Mouse (Mus musculus) cerebellum, postnatal 25 days (tissue): ENCODE results near the gene Rgl2.
"Not testable (repeated sequence)": the region's sequence is repeated elsewhere in the genome, so short reads cannot be mapped to it uniquely, and the experiment has no call there.

Experiments used
- DNase-seq, 2 experiments: peaks; one replicate each; pipeline ENCODE4 v3.0.0; 2021; ENCODE audit warnings: mixed read lengths in 2 of 2

Rgl2 gene

GRCm38 (mm10) chr17:33929371-33930279, at the start of gene Rgl2:
TSS of gene Rgl2 (plus strand) at chr17:33929543.
- peak; percentile 98 for DNase-seq

GRCm38 (mm10) chr17:33884320-33884719, 45.0 kb upstream of the Rgl2 start:
- not testable (repeated sequence) for DNase-seq

GRCm38 (mm10) chr17:33887802-33888201, 41.5 kb upstream of the Rgl2 start:
- DNase-seq: not testable (repeated sequence)

- DNase-seq: not testable (repeated sequence)
Observed at GRCm38 (mm10) chr17:33888230-33888629, 41.1 kb upstream of the Rgl2 start.

- DNase-seq: not testable (repeated sequence)
Observed at GRCm38 (mm10) chr17:33889941-33890532, 39.3 kb upstream of the Rgl2 start.

GRCm38 (mm10) chr17:33890533-33891059, 38.7 kb upstream of the Rgl2 start, which contains the start of gene Kifc1:
TSS of gene Kifc1 (minus strand) at chr17:33890661.
- DNase-seq: peak; percentile 100

GRCm38 (mm10) chr17:33891357-33891756, 38.0 kb upstream of the Rgl2 start:
- no peak for DNase-seq

- not testable (repeated sequence) for DNase-seq
Observed at GRCm38 (mm10) chr17:33891892-33892291, 37.5 kb upstream of the Rgl2 start.

DNA sequence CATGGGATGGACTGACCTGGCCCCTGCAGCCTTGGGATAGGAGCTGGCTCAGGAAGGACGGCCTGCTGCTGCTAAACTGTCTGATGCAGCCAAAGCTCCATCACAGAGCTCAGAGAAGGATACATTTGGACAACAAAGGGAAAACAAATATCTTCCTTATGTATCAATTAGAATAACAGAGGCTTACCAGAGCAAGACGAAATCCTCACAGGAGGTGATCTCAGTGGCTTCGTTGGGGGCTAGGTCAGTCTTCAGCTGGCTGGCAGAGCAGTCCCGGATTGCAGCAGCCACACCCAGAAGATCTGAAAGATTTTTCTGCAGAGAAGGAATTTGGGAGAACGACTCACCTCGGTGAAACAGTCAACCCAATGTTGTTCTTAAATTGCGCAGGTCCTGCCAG, 36.9 kb upstream of the Rgl2 start:
- DNase-seq: no peak

DNA sequence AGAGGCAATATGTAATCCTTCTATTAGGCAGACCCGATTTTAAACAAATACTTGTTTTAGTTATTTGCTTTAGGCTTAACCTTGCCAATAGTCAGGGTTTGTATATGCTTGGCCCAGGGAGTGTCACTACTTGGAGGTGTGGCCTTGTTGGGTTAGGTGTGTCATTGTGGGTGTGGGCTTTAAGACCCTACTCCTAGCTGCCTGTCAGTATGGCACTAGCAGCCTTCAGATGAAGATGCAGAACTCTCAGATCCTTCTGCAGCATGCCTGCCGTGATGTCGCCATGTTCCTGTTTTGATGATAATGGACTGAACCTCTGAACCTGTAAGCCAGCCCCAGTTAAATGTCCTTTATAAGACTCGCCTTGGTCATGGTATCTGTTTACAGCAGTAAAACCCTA, 36.3 kb upstream of the Rgl2 start:
- not testable (repeated sequence) for DNase-seq

GRCm38 (mm10) chr17:33897114-33897794, 32.1 kb upstream of the Rgl2 start:
- DNase-seq: peak in 1 of 2 experiments; percentile 62

- DNase-seq: not testable (repeated sequence)
Observed at GRCm38 (mm10) chr17:33898193-33898592, 31.1 kb upstream of the Rgl2 start.

GRCm38 (mm10) chr17:33899642-33900041, 29.7 kb upstream of the Rgl2 start:
- no peak for DNase-seq

DNA sequence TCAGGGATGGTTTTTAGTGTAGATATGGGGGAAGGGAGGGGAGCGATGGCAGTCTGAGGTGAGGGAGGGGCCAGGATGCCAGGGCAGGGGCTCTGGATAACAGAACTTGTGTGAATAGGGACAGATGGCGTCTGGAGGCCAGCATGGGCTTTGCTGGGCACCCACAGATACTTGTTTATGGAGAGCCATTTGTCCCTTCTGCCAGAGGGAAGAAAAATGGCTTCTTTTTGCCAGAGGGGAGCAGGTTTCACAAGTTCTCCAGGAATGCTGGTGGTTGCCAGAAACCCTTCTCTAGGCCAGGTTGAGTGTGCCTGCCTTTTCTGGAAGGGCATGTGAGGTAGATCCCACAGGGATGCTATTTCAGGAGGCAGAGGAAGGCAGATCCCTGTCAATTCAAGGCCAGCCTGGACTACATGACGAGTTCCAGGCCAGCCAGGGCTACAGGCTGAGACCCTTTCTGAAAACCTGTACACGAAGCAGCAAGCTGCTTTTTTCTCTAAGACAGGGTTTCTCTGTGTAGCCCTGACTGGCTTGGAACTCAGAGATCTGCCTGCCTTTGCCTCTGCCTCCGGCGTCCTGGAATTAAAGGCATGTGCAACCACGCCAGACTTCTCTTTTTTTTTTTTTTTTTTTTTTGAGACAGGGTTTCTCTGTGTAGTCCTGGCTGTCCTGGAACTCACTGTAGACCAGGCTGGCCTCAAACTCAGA, 28.9 kb upstream of the Rgl2 start:
- no peak for DNase-seq

DNA sequence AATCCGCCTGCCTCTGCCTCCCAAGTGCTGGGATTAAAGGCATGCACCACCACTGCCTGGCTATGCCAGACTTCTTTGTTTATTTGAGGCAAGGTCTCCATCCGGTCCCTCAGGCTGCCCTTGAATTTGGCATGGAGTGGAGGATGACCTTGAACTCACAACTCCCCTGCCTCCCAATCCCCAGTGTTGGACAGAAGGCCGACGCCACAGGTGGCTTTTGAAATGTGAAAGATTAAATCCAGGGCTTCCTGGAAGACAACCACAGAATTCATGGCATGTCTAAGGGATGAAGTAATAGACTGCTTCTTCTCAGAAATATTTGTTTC, 28.4 kb upstream of the Rgl2 start:
- DNase-seq: no peak

DNA sequence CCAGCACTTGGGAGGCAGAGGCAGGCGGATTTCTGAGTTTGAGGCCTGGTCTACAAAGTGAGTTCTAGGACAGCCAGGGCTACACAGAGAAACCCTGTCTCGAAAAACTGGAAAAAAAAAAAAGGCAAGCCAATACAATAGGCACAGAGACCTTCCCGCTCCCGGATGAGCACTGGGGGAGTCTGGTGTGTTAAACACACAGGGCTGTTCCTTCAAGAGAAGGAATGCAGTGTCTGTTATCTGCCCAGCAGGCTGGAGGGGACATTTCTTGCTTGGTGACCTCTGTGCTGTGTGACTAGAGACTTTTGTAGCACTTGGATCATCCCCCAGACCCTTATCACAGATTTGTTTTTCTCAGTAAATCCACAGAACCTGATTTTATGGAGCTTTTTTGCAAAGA, 27.7 kb upstream of the Rgl2 start:
- DNase-seq: no peak

DNA sequence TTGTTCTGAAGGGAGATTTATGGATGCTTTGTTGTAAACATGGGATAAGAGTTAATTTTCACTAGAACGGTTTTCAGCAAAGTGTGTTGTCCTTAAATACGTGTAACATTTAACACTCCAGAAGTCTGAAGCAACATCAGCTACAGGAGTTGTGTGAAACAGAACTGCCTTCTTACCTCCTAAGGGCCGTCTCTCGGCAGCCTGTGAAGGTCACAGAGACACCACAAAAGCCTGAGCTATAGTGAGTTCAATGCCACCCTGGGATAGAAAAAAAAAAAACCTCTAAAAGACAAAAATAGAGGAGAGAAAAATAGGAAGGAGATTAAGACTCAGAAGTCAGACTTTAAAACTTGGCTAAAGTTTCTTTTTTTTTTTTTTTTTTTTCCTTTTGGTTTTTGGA, 27.3 kb upstream of the Rgl2 start:
- DNase-seq: no peak

DNA sequence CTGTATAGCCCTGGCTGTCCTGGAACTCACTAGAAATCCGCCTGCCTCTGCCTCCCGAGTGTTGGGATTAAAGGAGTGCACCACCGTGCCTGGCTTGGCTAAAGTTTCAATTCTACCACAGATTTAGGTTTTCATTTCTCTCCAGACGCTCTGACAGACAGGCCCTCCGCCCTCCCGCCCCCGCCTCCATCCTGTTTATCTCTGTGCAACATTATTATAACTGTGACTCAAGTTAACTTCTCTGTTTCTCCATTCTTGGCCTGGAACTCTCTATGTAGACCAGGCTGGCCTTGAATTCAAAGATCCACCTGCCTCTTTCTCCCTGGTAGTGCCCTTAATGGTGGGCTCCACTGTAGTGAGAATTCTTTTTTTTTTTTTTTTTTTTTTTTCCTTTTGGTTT, 26.9 kb upstream of the Rgl2 start:
- DNase-seq: no peak

- not testable (repeated sequence) for DNase-seq
Observed at GRCm38 (mm10) chr17:33903911-33904651, 25.3 kb upstream of the Rgl2 start.

DNA sequence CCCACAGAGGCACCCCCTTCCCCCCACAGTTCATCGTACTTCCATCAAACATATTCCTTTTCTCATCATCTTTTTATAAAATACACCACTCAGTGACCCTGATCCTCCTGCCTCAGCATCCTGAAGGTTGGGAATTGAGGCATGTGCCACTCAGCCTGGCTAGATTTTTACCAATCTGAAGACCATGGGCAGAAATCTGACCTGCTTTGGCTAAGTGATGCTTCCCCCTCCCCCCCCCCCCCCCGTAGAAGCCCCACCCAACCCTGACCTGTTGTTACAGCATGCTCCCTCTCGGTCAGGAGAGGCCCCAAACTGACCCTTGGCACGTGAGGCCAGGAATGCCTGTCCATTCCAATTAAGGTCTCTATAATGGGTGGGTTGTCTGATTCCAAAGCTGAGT, 24.5 kb upstream of the Rgl2 start, which contains the start of gene Platr17:
TSS of gene Platr17 (plus strand) at position 301 of the 400 bp plus-strand sequence.
- DNase-seq: not testable (repeated sequence)

- DNase-seq: peak; percentile 73 to 76
Observed at GRCm38 (mm10) chr17:33908331-33909076, 20.8 kb upstream of the Rgl2 start.
